Mouse (Mus musculus): Measurements from ENCODE around the gene Usp27x.

GRCm38 (mm10) chrX:7412239-7413033 lies 36.8 kb upstream of the Usp27x start:
- no peak for TF ChIP-seq CTCF (IDR thresholded peaks at IDR 0.05)
- no peak for TF ChIP-seq EP300 (IDR thresholded peaks at IDR 0.05; ENCODE audit: insufficient read depth, low read depth, low read length)

Measured in heart, adult 2 months (tissue).